Mouse (Mus musculus) naive thymus-derived CD4-positive, alpha-beta T cell, adult 2 months (primary cell): ENCODE measurements around the gene Plin3.
A peak's percentile ranks its signal among the peaks of the same experiment; 100 is the strongest.
"Not testable (repeated sequence)": the region's sequence is repeated elsewhere in the genome, so short reads cannot be mapped to it uniquely, and the experiment has no call there.

ENCODE experiments used
- DNase-seq: peaks from one replicate; pipeline ENCODE4 v3.0.0-alpha.2; 2011; ENCODE audit warnings: low read depth

The Plin3 gene

GRCm38 (mm10) chr17:56275842-56276480 is 16.7 kb downstream of the Plin3 start:
- DNase-seq: peak; percentile 36

- DNase-seq: no peak
Measured at GRCm38 (mm10) chr17:56273986-56274385, 18.7 kb downstream of the Plin3 start.

DNA sequence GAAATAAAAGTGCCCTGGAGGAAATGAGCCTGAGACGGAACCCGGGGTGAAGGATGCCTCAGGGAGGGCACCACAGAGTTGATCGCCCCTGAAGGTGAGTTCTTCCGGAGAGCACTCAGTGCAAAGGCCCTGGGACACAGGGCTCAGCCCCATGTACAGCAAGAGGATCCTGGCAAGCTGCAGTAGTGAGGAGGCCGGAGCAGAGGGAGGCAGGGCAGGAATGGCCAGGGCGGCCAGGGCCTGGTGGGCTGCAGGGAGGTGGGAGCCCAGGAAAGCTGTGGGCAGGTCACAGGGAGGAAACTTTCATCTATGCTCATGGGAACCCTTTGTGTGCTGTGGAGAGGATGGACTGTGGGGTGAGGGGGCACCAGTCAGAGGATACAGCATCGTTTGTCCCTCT is 19.2 kb downstream of the Plin3 start:
- no peak for DNase-seq

GRCm38 (mm10) chr17:56272644-56273043 is 20.0 kb downstream of the Plin3 start:
- no peak for DNase-seq

- DNase-seq: no peak
Measured at GRCm38 (mm10) chr17:56271609-56272253, 20.9 kb downstream of the Plin3 start.

DNA sequence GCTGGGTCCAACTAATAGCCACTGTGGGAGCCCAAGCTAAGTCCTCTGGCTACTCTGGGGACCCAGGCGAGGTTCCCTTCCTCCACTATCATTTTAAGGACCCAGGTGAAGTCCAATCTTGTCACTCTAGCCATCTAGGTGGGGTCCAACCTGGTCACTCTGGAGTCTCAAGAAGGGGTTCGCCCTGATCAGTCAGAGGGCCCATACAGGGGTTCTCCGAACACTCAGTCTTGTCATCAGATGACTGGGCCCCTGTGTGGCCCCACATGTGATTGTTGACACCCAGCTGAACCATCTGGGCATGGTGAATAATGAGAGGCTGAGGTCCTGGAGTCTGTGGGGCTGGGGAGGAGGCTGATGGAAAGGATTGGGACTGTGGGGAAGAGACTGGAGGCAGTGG is 22.9 kb downstream of the Plin3 start:
- DNase-seq: no peak

- DNase-seq: peak; percentile 88
Measured at GRCm38 (mm10) chr17:56269153-56269630, 23.5 kb downstream of the Plin3 start.

DNA sequence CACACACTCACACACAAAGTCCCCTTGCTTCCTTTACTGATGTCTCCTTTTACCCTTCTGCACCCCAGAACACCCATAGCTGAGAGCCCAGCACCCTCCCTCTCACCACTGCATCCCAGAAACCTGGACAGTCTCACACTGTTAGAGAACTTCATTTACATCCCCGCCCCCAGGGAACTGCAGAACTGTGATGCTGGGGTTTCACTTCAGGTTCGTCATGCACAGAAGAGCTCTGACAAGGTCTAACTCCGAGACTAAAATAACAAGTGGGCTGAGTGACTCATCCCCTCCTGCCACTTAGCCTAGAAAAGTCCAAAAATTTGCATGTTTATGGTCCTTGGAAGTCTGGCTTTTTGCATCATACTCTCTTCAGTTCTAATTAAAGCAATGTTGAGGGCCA is 26.4 kb downstream of the Plin3 start:
- DNase-seq: no peak

DNA sequence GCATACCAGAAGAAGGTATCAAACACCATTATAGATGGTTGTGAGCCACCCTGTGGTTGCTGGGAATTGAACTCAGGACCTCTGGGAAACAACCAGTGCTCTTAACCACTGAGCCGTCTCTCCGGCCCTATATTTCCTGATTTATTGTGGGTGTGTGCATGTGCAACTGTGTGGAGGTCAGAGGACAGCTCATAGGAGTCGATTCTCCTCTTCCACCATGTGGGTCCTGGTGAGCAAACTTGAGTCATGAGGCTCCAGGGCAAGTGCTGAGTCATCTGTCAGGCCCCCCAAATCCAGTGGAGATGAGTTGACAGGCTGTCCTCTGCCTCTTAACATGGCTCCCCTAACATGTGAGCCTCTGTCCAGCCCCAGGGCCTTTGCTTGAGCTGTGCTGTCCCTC is 26.8 kb downstream of the Plin3 start:
- no peak for DNase-seq

GRCm38 (mm10) chr17:56265011-56265410 is 27.7 kb downstream of the Plin3 start:
- no peak for DNase-seq

DNA sequence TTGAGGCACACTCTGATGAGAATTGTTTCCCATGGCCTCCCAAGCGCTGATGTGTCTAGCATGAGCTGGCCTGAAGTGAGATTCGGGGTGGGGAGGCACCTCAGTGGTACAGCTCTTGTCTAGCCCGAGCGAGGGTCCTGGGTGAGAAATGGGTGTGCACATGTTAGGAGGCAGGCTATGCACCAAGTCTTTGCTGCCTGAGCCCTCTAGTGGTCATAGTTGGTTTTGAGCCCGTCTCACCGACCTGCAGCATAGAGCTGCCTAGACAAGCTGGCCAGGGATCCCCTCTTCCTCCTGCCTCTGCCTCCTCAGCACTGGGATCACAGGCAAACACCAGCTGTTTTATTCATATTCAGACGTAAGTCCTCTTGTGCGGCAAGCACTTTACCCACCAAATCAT is 28.7 kb downstream of the Plin3 start:
- DNase-seq: peak; percentile 87

DNA sequence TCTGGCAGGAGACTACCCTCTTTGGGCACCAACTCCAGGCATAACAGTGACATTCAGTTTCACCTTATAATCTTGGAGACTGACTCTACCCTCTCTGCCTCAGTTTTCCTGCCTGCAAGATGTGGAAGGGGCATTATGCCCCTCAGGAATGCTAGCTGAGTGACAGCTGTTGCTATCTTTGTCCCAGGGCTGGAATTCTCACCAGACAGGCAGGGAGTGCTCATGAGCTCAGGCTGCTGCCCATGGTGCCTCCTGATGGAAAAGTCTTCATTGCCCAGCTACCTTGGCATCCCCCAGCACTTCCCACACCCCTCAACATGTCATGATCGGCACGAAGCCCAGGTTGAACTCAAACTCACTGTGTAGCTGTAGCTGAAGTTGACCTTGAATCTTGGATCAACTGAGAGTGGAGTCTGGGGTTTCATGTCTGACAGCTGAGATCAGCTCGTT is 30.0 kb downstream of the Plin3 start:
- no peak for DNase-seq

GRCm38 (mm10) chr17:56261166-56261565 is 31.5 kb downstream of the Plin3 start:
- no peak for DNase-seq

DNA sequence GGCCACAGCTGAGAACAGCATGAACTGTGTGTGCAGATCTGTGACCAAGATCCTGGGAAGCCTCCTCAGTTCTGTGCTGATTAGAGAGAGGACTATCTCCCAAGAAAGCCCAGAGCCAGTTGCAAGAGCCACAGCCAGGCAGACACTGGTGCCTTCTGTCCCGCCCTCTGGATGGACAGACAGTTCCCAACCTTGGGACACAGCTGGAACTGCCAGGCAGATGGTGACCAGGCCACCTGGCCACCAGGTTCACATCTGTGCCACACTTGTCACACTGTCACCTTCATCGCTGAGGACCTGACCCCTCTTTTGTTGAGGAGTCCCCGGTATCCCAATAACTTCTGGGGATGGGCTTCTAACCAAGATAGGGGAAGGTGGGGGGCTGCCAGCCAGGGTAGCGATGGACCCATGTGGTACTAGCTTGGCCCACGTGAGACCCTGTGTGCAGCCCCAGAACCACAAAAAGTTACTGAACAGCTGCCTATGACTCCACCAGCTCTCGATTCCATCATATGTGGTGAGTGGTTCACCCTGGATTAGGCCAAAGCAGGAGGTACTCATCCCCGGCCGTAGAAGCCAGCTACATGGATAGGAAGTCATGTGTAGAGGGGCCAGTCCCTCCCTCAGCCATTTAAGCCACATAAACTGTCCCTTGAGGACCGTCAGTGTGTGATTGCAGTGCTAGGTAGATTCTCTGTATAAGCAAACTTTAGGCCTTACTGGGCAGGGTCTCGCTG is 33.2 kb downstream of the Plin3 start:
- no peak for DNase-seq

GRCm38 (mm10) chr17:56258812-56259211 is 33.9 kb downstream of the Plin3 start:
- DNase-seq: not testable (repeated sequence)

DNA sequence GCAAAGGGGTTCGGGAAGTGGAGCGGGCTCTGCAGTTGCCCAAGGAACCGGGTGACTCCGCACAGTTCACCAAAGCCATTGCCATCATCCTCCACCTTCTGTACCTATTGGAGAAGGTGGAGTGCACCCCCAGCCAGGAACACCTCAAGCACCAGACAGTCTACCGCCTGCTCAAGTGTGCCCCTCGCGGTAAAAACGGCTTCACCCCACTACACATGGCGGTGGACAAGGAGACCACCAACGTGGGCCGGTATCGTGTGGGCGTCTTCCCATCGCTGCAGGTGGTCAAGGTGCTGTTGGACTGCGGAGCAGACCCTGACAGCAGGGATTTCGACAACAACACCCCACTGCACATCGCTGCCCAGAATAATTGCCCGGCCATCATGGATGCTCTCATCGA is 34.4 kb downstream of the Plin3 start:
- DNase-seq: not testable (repeated sequence)

- DNase-seq: peak; percentile 46
Measured at GRCm38 (mm10) chr17:56257181-56257894, 35.3 kb downstream of the Plin3 start.

DNA sequence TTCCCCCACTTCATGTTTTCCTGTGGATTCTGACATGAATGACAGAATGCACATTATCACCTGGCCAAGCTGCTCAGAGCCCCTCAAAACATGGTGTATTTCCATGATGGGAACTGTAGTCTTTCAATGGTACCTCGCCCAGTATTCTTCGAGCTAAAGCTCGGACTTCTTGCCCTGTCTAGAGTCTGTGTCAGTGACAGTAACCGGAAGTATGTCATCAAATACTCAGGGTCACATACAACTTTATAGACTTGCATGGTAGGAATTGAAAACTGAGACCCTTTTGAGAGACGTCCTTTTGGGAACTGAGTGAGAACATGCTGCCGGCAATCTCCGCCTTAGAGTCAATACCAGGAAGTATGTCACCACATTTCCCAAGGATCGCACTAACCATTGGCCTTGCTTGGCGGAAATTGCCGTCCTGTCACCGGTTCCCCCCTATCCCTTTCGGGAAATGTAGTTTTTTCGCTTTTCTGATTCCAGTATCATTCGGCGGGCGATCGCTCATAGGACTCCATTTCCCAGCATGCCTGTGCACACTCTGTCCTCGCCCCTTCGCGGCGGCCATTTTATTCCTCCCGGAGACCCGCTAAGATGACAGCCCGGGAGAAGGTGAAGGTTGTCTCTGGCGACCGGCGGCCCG is 36.3 kb downstream of the Plin3 start, which contains the start of gene Fem1a:
TSS of gene Fem1a (plus strand) at position 572 of the 643 bp plus-strand sequence.
- peak; percentile 98 for DNase-seq

DNA sequence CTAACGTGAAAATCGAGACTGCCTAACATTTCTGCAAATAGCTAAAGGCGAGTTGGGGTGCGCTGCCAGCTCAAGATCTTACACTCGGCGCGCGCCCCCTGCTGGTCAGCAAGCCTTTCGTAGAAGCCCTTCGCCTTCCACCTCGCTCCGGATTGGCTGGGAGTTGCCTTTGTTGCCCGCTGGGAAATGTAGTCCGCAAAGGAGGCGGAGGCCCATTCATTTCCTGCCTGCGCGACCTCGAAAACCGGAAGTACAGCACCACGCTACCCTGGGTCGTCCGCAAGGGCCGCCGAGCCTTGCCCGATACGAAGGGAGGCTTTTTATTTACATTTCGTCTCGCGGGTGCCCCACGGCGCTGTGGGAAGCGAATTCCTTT is 36.8 kb downstream of the Plin3 start:
- peak; percentile 99 for DNase-seq

GRCm38 (mm10) chr17:56255429-56255828 is 37.2 kb downstream of the Plin3 start:
- DNase-seq: no peak

- no peak for DNase-seq
Measured at GRCm38 (mm10) chr17:56254695-56255094, 38.0 kb downstream of the Plin3 start.
